Mouse (Mus musculus) brain, embryonic 14.5 days (tissue): ENCODE data around the gene Nlgn1.

Source experiments
- CTCF ChIP-seq: fragments of 200-500 bp; IDR thresholded peaks from 2 replicates; pipeline ENCODE4 v1.5.1; 2012; ENCODE audit warnings: inconsistent platforms, mild to moderate bottlenecking, moderate library complexity, borderline replicate concordance; ENCODE audit not compliant: insufficient read depth, insufficient read length; ENCODE audit errors: extremely low read depth
- POLR2A ChIP-seq: fragments of 200-500 bp; IDR thresholded peaks from 2 replicates; pipeline ENCODE4 v1.6.1; 2012; ENCODE audit warnings: mild to moderate bottlenecking, inconsistent platforms, borderline replicate concordance; ENCODE audit not compliant: poor library complexity, insufficient read depth, insufficient read length, severe bottlenecking; ENCODE audit errors: extremely low read depth

- TF ChIP-seq POLR2A (no peak), CTCF (no peak)
Observed at GRCm38 (mm10) chr3:26146174-26146573, 186.1 kb downstream of the Nlgn1 start.
